Mouse (Mus musculus) limb, embryonic 10.5 days (tissue): Measurements from ENCODE around the gene Slc25a39. TPM values are rescaled to one million over a fixed set of nuclear protein-coding genes. Genes with fewer than 3 reads are reported as not detected.

Source experiments
- DNase-seq: peaks from one replicate; pipeline ENCODE4 v3.0.0-alpha.2; 2017; ENCODE audit warnings: low spot score
- H3K27ac ChIP-seq: fragments of 300-500 bp; sonication (generic); 2 replicates; pipeline ENCODE4 v1.5.1; 2016; ENCODE audit warnings: mild to moderate bottlenecking
- H3K27me3 ChIP-seq: fragments of 300-500 bp; sonication (generic); 2 replicates; pipeline ENCODE4 v1.6.1; 2016; ENCODE audit warnings: low read depth, mild to moderate bottlenecking; ENCODE audit not compliant: poor library complexity, severe bottlenecking
- H3K36me3 ChIP-seq: fragments of 300-500 bp; sonication (generic); 2 replicates; pipeline ENCODE4 v1.6.1; 2016; ENCODE audit warnings: mild to moderate bottlenecking, moderate library complexity
- H3K4me1 ChIP-seq: fragments of 300-500 bp; sonication (generic); 2 replicates; pipeline ENCODE4 v1.6.1; 2016
- H3K4me3 ChIP-seq: fragments of 300-500 bp; sonication (generic); 2 replicates; pipeline ENCODE4 v1.5.1; 2016; ENCODE audit warnings: mild to moderate bottlenecking, moderate library complexity
- H3K9me3 ChIP-seq: fragments of 300-500 bp; sonication (generic); replicated peaks from 2 replicates; pipeline ENCODE4 v1.6.1; 2016; ENCODE audit warnings: mild to moderate bottlenecking
- WGBS: fragments of 180-500 bp; shearing (Covaris S2); methylation state at CpG from one replicate; pipeline ENCODE4 v1.1.7; 2016; 5-methylcytosine and 5-hydroxymethylcytosine counted together
- polyA plus RNA-seq: library from polyadenylated mRNA; unstranded; fragments of >200 nt; fragmentation: Nextera tagmentation; extraction: Ambion mirVana; gene quantifications from 2 replicates; pipeline ENCODE4 v1.2.1, GENCODE M21; 2016

The Slc25a39 gene
- polyA plus RNA-seq, 1 experiment from 2014 or later, result 209 TPM

- no peaks in the 10 kb centered on the region for H3K9me3 ChIP-seq
- H3K27me3 ChIP-seq, result peaks cover 39% of the 10 kb centered on the region
- no peak overlapping the region for H3K4me3 ChIP-seq
- 48% methylated on average over 12 of the region's 12 CpGs for WGBS
- DNase-seq, result no peak
- no peak overlapping the region for H3K27ac ChIP-seq
- peaks cover 55% of the 10 kb centered on the region for H3K36me3 ChIP-seq
- H3K4me1 ChIP-seq, result peaks cover 53% of the 10 kb centered on the region
These were observed 36.0 kb upstream of the Slc25a39 start for GRCm38 (mm10) chr11:102443740-102444139.

GRCm38 (mm10) chr11:102442089-102442488 is 34.3 kb upstream of the Slc25a39 start:
- no peak for DNase-seq
- H3K36me3 ChIP-seq, result peaks cover 71% of the 10 kb centered on the region
- 90% methylated on average over 6 of the region's 6 CpGs for WGBS
- no peak overlapping the region for H3K27ac ChIP-seq
- peaks cover 40% of the 10 kb centered on the region for H3K27me3 ChIP-seq
- H3K4me1 ChIP-seq, result peaks cover 54% of the 10 kb centered on the region
- no peak overlapping the region for H3K4me3 ChIP-seq
- H3K9me3 ChIP-seq, result no peaks in the 10 kb centered on the region

- H3K27me3 ChIP-seq, result peaks cover 40% of the 10 kb centered on the region
- peaks cover 51% of the 10 kb centered on the region for H3K4me1 ChIP-seq
- no peak overlapping the region for H3K4me3 ChIP-seq
- no peak for DNase-seq
- H3K36me3 ChIP-seq, result peaks cover 77% of the 10 kb centered on the region
- no peak overlapping the region for H3K27ac ChIP-seq
- H3K9me3 ChIP-seq, result no peaks in the 10 kb centered on the region
- WGBS, result 77% methylated on average over 3 of the region's 3 CpGs
These were observed 33.7 kb upstream of the Slc25a39 start for GRCm38 (mm10) chr11:102441434-102441833.

- peaks cover 37% of the 10 kb centered on the region for H3K27me3 ChIP-seq
These were observed 32.5 kb upstream of the Slc25a39 start for GRCm38 (mm10) chr11:102440255-102440654.

GRCm38 (mm10) chr11:102439093-102440082 is 31.6 kb upstream of the Slc25a39 start:
- Histone ChIP-seq H3K4me3 (no peak overlapping the region), H3K4me1 (peaks cover 33% of the 10 kb centered on the region), H3K36me3 (peaks cover 98% of the 10 kb centered on the region), H3K9me3 (no peaks in the 10 kb centered on the region), H3K27ac (no peak overlapping the region), H3K27me3 (peaks cover 31% of the 10 kb centered on the region)
- WGBS, result 75% methylated on average over 14 of the region's 14 CpGs
- DNase-seq, result no peak

More at GRCm38 (mm10) chr11:102440255-102440654, 32.5 kb upstream of the Slc25a39 start:
- H3K4me1 ChIP-seq, result peaks cover 39% of the 10 kb centered on the region
- 91% methylated on average over 8 of the region's 8 CpGs for WGBS
- no peak for DNase-seq
- peaks cover 89% of the 10 kb centered on the region for H3K36me3 ChIP-seq
- H3K27ac ChIP-seq, result no peak overlapping the region
- H3K9me3 ChIP-seq, result no peaks in the 10 kb centered on the region
- H3K4me3 ChIP-seq, result no peak overlapping the region

- DNase-seq, result peak; percentile 97
- Histone ChIP-seq H3K9me3 (no peaks in the 10 kb centered on the region), H3K27me3 (peaks cover 26% of the 10 kb centered on the region), H3K4me1 (peaks cover 29% of the 10 kb centered on the region), H3K4me3 (peak overlapping the region; percentile 47), H3K36me3 (peaks cover 99% of the 10 kb centered on the region), H3K27ac (peak overlapping the region; percentile 67)
- 6% methylated on average over 77 of the region's 77 CpGs for WGBS
These were observed 30.7 kb upstream of the Slc25a39 start for GRCm38 (mm10) chr11:102438212-102439092.

GRCm38 (mm10) chr11:102437120-102438061 is 29.6 kb upstream of the Slc25a39 start:
- no peaks in the 10 kb centered on the region for H3K9me3 ChIP-seq
- peak; percentile 82 for DNase-seq
- WGBS, result 2% methylated on average over 87 of the region's 87 CpGs
- peaks cover 26% of the 10 kb centered on the region for H3K27me3 ChIP-seq
- peak overlapping the region; percentile 27 for H3K27ac ChIP-seq
- peaks cover 35% of the 10 kb centered on the region for H3K4me1 ChIP-seq
- H3K4me3 ChIP-seq, result peak overlapping the region; percentile 47
- H3K36me3 ChIP-seq, result peaks cover 95% of the 10 kb centered on the region

- WGBS, result 90% methylated on average over 10 of the region's 10 CpGs
- H3K4me1 ChIP-seq, result peaks cover 42% of the 10 kb centered on the region
- no peaks in the 10 kb centered on the region for H3K9me3 ChIP-seq
- H3K36me3 ChIP-seq, result peaks cover 85% of the 10 kb centered on the region
- no peak for DNase-seq
- H3K27me3 ChIP-seq, result peaks cover 26% of the 10 kb centered on the region
- no peak overlapping the region for H3K4me3 ChIP-seq
- no peak overlapping the region for H3K27ac ChIP-seq
These were observed 28.7 kb upstream of the Slc25a39 start for GRCm38 (mm10) chr11:102436471-102436790.

- WGBS, result 92% methylated on average over 18 of the region's 18 CpGs
- Histone ChIP-seq H3K27me3 (peaks cover 26% of the 10 kb centered on the region), H3K36me3 (peaks cover 80% of the 10 kb centered on the region), H3K27ac (no peak overlapping the region), H3K9me3 (no peaks in the 10 kb centered on the region), H3K4me3 (0 out of 2 replicates have a peak overlapping the region, but pooled peaks have one; percentile 12), H3K4me1 (peaks cover 47% of the 10 kb centered on the region)
- DNase-seq, result no peak
These were observed 28.2 kb upstream of the Slc25a39 start for GRCm38 (mm10) chr11:102435754-102436470.

- peaks cover 71% of the 10 kb centered on the region for H3K36me3 ChIP-seq
- H3K4me1 ChIP-seq, result peaks cover 53% of the 10 kb centered on the region
- H3K9me3 ChIP-seq, result no peaks in the 10 kb centered on the region
- WGBS, result 93% methylated on average over 11 of the region's 11 CpGs
- peaks cover 24% of the 10 kb centered on the region for H3K27me3 ChIP-seq
- DNase-seq, result no peak
- H3K4me3 ChIP-seq, result no peak overlapping the region
- no peak overlapping the region for H3K27ac ChIP-seq
These were observed 27.3 kb upstream of the Slc25a39 start for GRCm38 (mm10) chr11:102434816-102435705.

- H3K4me3 ChIP-seq, result no peak overlapping the region
- peak; percentile 91 for DNase-seq
- H3K4me1 ChIP-seq, result peaks cover 56% of the 10 kb centered on the region
- peaks cover 65% of the 10 kb centered on the region for H3K36me3 ChIP-seq
- H3K27ac ChIP-seq, result no peak overlapping the region
- no peaks in the 10 kb centered on the region for H3K9me3 ChIP-seq
- 14% methylated on average over 7 of the region's 7 CpGs for WGBS
- peaks cover 17% of the 10 kb centered on the region for H3K27me3 ChIP-seq
These were observed 26.7 kb upstream of the Slc25a39 start for GRCm38 (mm10) chr11:102434406-102434805.
